Mouse (Mus musculus): Measurements from ENCODE around the gene Olfr308. TPM values are rescaled to one million over a fixed set of nuclear protein-coding genes. Genes with fewer than 3 reads are reported as not detected.
"Not testable (repeated sequence)": the region's sequence is repeated elsewhere in the genome, so short reads cannot be mapped to it uniquely, and the experiment has no call there.

The Olfr308 gene
- total RNA-seq (2021) = not detected
- long read RNA-seq = 0 reads

DNA sequence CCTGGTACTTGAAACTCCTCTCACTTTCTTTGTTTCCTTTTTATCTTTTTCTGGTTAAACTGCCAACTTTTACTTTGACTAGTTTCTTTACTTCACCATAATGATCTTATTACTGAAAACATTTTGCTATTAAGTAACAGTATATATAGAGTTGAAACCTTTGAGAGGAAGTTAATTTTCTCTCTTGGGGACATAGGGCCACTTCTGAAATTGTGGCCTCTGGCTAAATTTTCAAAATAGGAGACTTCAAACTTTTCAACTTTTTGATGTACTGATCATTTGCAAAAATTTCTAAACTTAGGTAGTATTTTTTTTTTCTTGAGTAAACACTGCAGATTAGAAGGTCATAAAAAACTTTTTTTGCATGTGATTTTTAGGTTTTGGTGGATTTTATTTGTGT lies at the start of gene Olfr308:
Gene Olfr308 (minus strand): TSS at position 101 of the 400 bp plus-strand sequence.
- DNase-seq (ENCODE audit: low spot score in 2 of 2) = no peak

DNA sequence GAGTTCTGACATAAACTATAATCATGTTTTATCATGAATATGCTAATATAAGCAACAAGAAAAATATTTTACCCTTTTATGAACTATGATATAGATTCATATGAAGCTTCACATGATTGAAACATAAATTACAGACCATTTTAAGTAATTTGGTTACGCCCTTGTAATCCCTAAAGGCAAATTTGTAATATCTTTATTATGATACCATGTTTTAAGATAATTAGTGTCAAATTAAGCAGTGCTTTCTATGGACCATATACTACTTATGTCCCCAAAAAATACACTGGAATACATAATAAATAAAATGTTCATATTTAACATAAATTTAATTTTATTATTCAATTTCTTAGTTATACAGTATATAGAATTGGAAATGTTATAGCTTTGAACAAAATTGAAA lies 41.4 kb upstream of the Olfr308 start, which contains the start of gene Olfr305:
Gene Olfr305 (minus strand): TSS at position 101 of the 400 bp plus-strand sequence.
- DNase-seq (ENCODE audit: low spot score in 2 of 2) = no peak

DNA sequence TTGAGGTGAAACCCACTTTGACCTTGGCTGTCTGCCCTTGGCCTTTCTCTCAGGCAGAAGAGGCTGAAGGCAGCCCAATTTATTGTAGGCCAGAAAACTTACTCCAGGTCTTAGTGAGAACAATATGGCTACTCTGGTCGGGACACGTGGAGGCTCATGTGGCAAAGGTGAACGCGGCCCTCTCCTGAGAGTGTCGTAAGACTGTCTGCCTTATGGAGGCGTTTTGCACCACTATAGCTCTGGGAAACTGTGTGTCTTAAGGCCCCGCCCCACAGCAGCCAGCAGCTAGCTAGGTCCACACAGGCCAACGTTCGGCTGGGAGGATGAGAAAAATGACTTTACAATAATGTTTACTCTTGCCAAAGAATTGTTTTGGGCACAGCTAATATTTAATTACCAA lies 20.9 kb upstream of the Olfr308 start:
- DNase-seq (ENCODE audit: low spot score in 2 of 2) = not testable (repeated sequence)

DNA sequence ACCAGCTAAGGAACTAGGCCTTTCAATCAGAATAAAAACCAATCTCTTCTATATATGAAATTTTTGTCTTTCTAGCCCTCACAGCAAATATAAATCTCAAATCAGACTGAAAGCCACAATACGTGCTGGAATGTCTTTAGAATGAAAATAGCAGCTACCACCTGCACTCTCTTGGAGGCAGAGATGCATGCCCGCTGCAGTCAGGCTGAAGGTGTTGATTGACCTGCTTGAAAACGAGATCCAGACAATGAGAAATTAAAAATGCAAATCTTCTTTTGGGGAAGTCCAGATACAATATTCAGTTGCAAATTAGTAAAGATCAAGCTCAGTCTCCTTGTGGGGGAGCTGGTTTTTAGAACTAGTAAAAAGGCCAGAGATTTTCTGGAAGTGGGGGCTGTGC lies 18.8 kb upstream of the Olfr308 start:
- DNase-seq (ENCODE audit: low spot score in 2 of 2) = no peak

DNA sequence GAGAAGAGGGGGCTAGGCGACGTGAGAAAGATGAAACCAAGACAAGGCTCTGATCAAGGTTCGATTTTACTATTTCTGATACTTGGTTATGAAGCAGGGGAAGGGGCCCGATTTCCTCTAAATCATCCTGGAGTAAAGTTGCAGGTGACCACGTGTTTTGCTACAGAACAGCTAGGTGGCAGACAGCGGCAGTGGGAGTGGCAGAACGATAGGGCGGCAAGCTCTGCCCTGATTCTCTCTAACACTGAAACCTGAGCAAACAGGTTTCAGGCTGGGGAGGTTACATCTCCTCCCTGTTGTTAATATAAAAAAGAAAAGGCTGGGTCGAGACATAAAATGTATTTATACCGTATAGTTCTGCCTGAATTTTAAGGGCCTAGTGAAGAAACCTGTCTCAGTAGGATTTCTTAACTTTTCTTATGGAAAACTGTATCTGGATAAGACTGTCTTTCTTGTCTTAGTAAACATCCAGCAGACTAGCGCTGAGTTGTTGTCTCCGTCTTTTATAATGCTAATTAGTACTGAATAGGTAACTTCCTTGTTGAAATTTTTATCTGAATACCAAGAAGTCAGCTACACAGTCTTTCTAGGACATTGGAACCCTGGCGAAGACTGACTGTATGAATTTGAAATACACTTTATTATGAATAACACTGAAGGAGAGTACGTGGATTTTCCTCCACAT lies 17.6 kb upstream of the Olfr308 start:
- no peak for DNase-seq (ENCODE audit: low spot score in 2 of 2)

DNA sequence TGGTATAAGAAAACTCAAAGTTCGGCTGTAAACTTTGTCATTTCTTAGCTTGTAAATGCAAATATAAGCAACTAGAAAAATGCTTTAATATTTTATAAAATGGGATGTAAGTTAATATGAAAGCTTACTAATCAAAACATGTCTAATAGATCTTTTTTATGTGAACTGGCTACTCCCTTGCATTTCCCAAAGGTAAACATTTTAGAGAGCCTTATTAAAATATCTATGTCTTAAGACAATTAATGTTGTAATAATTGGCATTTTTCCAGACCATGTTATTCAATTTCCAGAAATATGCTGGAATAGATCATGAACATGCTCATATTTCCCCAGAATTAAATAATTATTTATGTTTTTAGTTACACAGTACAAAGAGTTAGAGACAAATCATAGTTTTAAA lies 12.1 kb upstream of the Olfr308 start, which contains the start of gene Olfr307:
Gene Olfr307 (minus strand): TSS at position 101 of the 400 bp plus-strand sequence.
- no peak for DNase-seq (ENCODE audit: low spot score in 2 of 2)

DNA sequence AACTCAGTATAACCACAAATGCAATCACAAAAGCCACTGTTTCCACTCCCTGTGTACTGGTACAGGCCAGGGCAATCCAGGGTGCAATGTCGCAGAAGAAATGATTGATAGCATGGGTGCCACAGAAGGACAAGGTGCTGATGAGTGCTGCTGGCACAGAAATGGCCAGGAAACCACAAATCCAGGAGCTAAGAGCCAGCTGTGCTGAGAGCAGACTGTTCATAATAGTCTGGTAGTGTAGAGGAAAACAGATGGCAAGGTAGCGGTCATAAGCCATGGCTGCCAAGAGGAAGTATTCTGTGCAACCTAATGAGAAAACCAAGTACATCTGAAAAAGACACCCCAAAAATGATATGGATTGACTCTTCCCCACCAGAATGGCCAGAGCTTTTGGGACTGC lies 4.1 kb downstream of the Olfr308 start:
- no peak for DNase-seq (ENCODE audit: low spot score in 2 of 2)

DNA sequence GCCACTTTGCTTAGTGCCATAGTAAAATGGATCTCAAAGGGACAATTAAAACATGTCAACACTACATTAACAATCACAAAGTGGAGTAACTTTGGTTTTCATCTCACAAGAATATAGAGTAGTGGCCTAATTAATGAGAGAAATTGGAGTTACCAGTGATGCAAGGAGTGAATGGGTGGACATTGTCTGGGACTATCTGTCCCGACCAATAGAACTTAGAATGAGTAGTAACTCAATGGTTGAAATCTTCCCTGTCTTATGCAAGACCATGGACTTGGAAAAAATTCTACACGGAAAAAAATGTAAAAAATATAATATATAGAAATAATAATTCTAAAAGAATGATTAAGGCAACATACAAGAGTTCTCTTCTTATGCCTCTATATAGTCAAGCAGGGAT lies 11.8 kb downstream of the Olfr308 start, which contains the start of gene Olfr309:
Gene Olfr309 (minus strand): TSS at position 101 of the 400 bp plus-strand sequence.
- DNase-seq (ENCODE audit: low spot score in 2 of 2) = no peak

DNA sequence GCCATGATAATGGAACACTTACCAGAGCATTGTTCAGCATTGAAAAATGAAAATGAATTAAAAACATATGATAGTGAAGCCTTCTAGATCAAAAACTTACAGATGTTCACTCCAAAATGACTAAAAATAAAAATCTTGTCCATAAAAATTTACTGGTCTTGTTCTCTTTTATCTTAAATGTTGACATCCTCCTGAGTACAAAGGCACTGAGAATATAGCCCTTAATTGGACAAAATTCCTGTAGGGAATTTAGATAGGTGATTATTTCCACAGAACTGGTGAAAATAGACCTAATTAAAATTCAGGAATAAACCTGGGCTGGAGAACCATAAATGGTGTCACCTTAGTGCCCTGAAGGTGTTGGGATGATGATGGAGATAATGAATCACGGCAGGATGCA lies 48.4 kb downstream of the Olfr308 start, which contains the start of gene Olfr310:
Gene Olfr310 (minus strand): TSS at position 101 of the 400 bp plus-strand sequence.
- DNase-seq (ENCODE audit: low spot score in 2 of 2) = no peak

Small RNAs within 50 kb of the gene (microRNA-seq; reads per million reads assigned to microRNA genes)
- gene Gm23192 = 0 reads per million in 2 experiments

Other genes with a start within 250 kb of the Olfr308 start
- not detected for gene Vmn2r75, start 153.9 kb downstream of the Olfr308 start, total RNA-seq (2021)
- not detected for gene Vmn2r76, start 79.3 kb downstream of the Olfr308 start, total RNA-seq (2021)
- gene Olfr310, start 48.5 kb downstream of the Olfr308 start, total RNA-seq (2021) = not detected
- gene Olfr309, start 11.9 kb downstream of the Olfr308 start, total RNA-seq (2021) = not detected
- not detected for gene Olfr307, start 12.0 kb upstream of the Olfr308 start, total RNA-seq (2021)
- not detected for gene Olfr305, start 41.3 kb upstream of the Olfr308 start, total RNA-seq (2021)
- not detected for gene Olfr304, start 61.0 kb upstream of the Olfr308 start, total RNA-seq (2021)
- gene Olfr303, start 72.2 kb upstream of the Olfr308 start, total RNA-seq (2021) = not detected
- gene Olfr301, start 78.2 kb upstream of the Olfr308 start, total RNA-seq (2021) = not detected
- gene Olfr299, start 134.3 kb upstream of the Olfr308 start, total RNA-seq (2021) = not detected
- gene Olfr298, start 166.9 kb upstream of the Olfr308 start, total RNA-seq (2021) = not detected
- gene Olfr297, start 194.3 kb upstream of the Olfr308 start, total RNA-seq (2021) = not detected

Data from layer of hippocampus, postnatal 10 days (tissue).